ENCODE assay signal across 16 mouse cellular contexts in the genomic region with DNA sequence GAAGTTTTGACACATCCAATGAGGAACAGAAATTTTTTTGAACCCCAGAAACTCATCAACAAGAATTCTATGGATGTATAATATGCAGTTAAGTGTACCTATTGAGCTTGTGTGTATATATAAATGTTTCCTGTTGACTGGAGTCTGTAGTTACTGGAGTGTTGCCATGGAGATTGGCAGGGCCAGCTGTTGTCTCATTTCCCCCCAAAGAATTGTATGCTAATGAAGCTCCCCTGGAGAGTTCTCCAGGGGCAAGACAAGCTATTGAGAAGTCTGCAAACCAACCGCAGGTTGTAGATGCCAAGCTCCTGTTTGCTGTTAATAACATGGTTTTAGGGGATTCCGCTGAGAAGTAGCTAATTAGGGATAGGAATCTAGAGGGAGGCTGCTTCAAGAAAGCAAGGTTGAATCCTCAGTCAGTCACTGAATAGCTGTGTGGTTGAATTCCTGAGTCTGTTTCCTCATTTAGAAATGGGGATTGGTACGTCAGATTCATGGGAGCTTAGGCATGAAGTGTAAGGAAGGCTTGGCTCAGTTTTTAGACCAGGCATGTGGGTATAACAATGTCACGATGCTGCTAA.
DNase-seq lines count a peak whose midpoint lies in the region; ATAC-seq and TF ChIP-seq lines count a peak whose summit lies in the region.
"Had no signal": no experiment of that assay in that cellular context is flagged by ENCODE, and none has a peak within 500 bp of the region (broad histone marks: within the 10 kb centered on the region; RNA-seq: fewer than 3 reads in every experiment).

No protein-coding gene starts in this region.

- no peak overlapping the region for H3K27ac ChIP-seq in forebrain, embryonic 14.5 days (ENCODE audit: low read depth, low read length)
- H3K27ac ChIP-seq in forebrain, embryonic 15.5 days (replicated peaks), result no peak overlapping the region
- H3K27ac ChIP-seq in midbrain, embryonic 13.5 days, result peak overlapping the region; percentile 45; the same call in 1 of the 2 replicates
- H3K27ac ChIP-seq: lung, embryonic 15.5 days had no signal

- no peaks in the 10 kb centered on the region for H3K36me3 ChIP-seq in forebrain, embryonic 14.5 days (ENCODE audit: control insufficient read depth, insufficient read depth, low read length)
- H3K36me3 ChIP-seq in forebrain, embryonic 15.5 days, result no peaks in the 10 kb centered on the region
- H3K36me3 ChIP-seq in midbrain, embryonic 13.5 days, result no peaks in the 10 kb centered on the region
- H3K36me3 ChIP-seq: lung, embryonic 15.5 days had no signal

- no peak for ATAC-seq in forebrain, embryonic 14.5 days
- no peak for ATAC-seq in forebrain, embryonic 15.5 days (replicated peaks)
- ATAC-seq in midbrain, embryonic 13.5 days, result no peak

- no peak for TF ChIP-seq CTCF in lung, adult 2 months (IDR thresholded peaks at IDR 0.05; ENCODE audit: insufficient read depth, low read length)

- H3K4me1 ChIP-seq in forebrain, embryonic 14.5 days (ENCODE audit: control insufficient read depth, insufficient read depth, low read length), result peaks cover 23% of the 10 kb centered on the region
- H3K4me1 ChIP-seq in forebrain, embryonic 15.5 days, result peaks cover 58% of the 10 kb centered on the region
- H3K4me1 ChIP-seq in lung, adult 2 months (ENCODE audit: control insufficient read depth, insufficient read depth, low read length), result no peaks in the 10 kb centered on the region
- peaks cover 73% of the 10 kb centered on the region for H3K4me1 ChIP-seq in midbrain, embryonic 13.5 days (replicated peaks)
- H3K4me1 ChIP-seq: lung, embryonic 15.5 days had no signal

- H3K27me3 ChIP-seq in forebrain, embryonic 14.5 days (replicated peaks; ENCODE audit: control insufficient read depth, insufficient read depth, low read length), result no peaks in the 10 kb centered on the region
- H3K27me3 ChIP-seq in forebrain, embryonic 15.5 days, result no peaks in the 10 kb centered on the region
- H3K27me3 ChIP-seq in midbrain, embryonic 13.5 days, result no peaks in the 10 kb centered on the region
- H3K27me3 ChIP-seq: lung, embryonic 15.5 days had no signal

- WGBS in forebrain, embryonic 14.5 days, result 33% methylated on average over 4 of the region's 4 CpGs
- 34% methylated on average over 4 of the region's 4 CpGs for WGBS in forebrain, embryonic 15.5 days
- 50% methylated on average over 4 of the region's 4 CpGs for WGBS in lung, adult 2 months
- 36% methylated on average over 4 of the region's 4 CpGs for WGBS in midbrain, embryonic 13.5 days

- TF ChIP-seq POLR2A in lung, adult 2 months (IDR thresholded peaks at IDR 0.05; ENCODE audit: borderline replicate concordance, extremely low read depth, low read depth, low read length), result no peak

- H3K4me2 ChIP-seq in forebrain, embryonic 14.5 days (ENCODE audit: low read length), result no peak overlapping the region
- no peak overlapping the region for H3K4me2 ChIP-seq in forebrain, embryonic 15.5 days (replicated peaks)
- no peak overlapping the region for H3K4me2 ChIP-seq in midbrain, embryonic 13.5 days (replicated peaks)
- H3K4me2 ChIP-seq: lung, embryonic 15.5 days had no signal

- no peaks in the 10 kb centered on the region for H3K9me3 ChIP-seq in forebrain, embryonic 14.5 days (replicated peaks; ENCODE audit: control insufficient read depth, low read length)
- no peaks in the 10 kb centered on the region for H3K9me3 ChIP-seq in forebrain, embryonic 15.5 days
- no peaks in the 10 kb centered on the region for H3K9me3 ChIP-seq in midbrain, embryonic 13.5 days
- H3K9me3 ChIP-seq: lung, embryonic 15.5 days had no signal

- no peak overlapping the region for H3K9ac ChIP-seq in forebrain, embryonic 14.5 days (ENCODE audit: low read length)
- no peak overlapping the region for H3K9ac ChIP-seq in forebrain, embryonic 15.5 days (replicated peaks)
- H3K9ac ChIP-seq in midbrain, embryonic 13.5 days (replicated peaks), result no peak overlapping the region
- H3K9ac ChIP-seq: lung, embryonic 15.5 days had no signal

- DNase-seq in forebrain, embryonic 14.5 days (ENCODE audit: low spot score), result peak; percentile 49
- DNase-seq in lung, postnatal 10 days, result peak; percentile 30
- no peak for DNase-seq in lung, adult 2 months
- DNase-seq in retina, postnatal 1 day, result peak; percentile 31
- no peak for DNase-seq in cerebellum, postnatal 25 days
- DNase-seq in spleen, adult 18-20 months, result no peak
- DNase-seq: adrenal gland, adult 2 months; cerebellum, adult 8-10 months; kidney, adult 2 months; kidney, postnatal 25 days; right cerebral cortex, postnatal 14 days; thymus, postnatal 36 days had no signal

- H3K4me3 ChIP-seq in forebrain, embryonic 14.5 days (ENCODE audit: low read depth, low read length), result no peak overlapping the region
- H3K4me3 ChIP-seq in forebrain, embryonic 15.5 days, result no peak overlapping the region
- no peak overlapping the region for H3K4me3 ChIP-seq in lung, adult 2 months (replicated peaks; ENCODE audit: extremely low read depth, low read depth, low read length)
- H3K4me3 ChIP-seq in midbrain, embryonic 13.5 days (replicated peaks), result no peak overlapping the region
- H3K4me3 ChIP-seq: erythroblast, embryonic 14.5 days; lung, embryonic 15.5 days had no signal

Comparison
In these comparisons a context has a peak if more than half of its experiments do, and no peak if none do; other contexts are left out.
1. DNase-seq: peak in forebrain, embryonic 14.5 days (single experiment), lung, postnatal 10 days (single experiment) and retina, postnatal 1 day (single experiment); none in lung, adult 2 months (single experiment), cerebellum, postnatal 25 days (0 of 2) and spleen, adult 18-20 months (0 of 2).